Mouse (Mus musculus): ENCODE results near the gene Susd1. TPM values are rescaled to one million over a fixed set of nuclear protein-coding genes. Genes with fewer than 3 reads are reported as not detected.

The Susd1 gene
- polyA plus RNA-seq, 1 experiment from 2014 or later = 0.84 TPM

DNA sequence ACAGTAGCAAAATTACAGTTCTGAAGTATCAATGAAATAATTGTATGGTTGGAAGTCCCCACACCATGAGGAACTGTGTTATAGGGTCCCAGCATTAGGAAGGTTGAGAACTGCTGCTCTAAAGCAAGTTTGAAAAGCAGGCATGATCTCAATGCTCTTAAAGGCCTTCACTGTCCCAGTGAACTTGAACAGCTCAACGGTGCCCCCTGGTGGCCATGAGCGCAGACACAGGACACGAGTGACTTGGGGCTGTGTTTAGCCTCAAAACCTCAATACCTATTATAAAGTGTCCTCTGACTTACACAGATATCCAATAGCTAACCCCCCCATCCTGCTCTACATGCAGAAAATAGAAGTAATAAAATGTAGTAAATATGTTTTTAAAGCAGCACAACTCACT, 97.7 kb downstream of the Susd1 start:
- Histone ChIP-seq H3K27ac (replicated peaks; ENCODE audit: low read depth, low read length) (no peak overlapping the region), H3K4me2 (ENCODE audit: low read depth, low read length) (no peak overlapping the region), H3K36me3 (replicated peaks; ENCODE audit: control insufficient read depth, insufficient read depth, low read depth, low read length) (no peaks in the 10 kb centered on the region), H3K4me3 (ENCODE audit: low read depth, low read length) (no peak overlapping the region), H3K9me3 (replicated peaks; ENCODE audit: control insufficient read depth, low read length) (no peaks in the 10 kb centered on the region), H3K9ac (replicated peaks; ENCODE audit: low read length) (no peak overlapping the region), H3K27me3 (ENCODE audit: control insufficient read depth, insufficient read depth, low read length) (no peaks in the 10 kb centered on the region), H3K4me1 (ENCODE audit: control insufficient read depth, insufficient read depth, low read length) (no peaks in the 10 kb centered on the region)
- peak; percentile 91 for DNase-seq (ENCODE audit: low spot score)
- peak; percentile 85; the same call in 1 of the 2 replicates for ATAC-seq (replicated peaks; ENCODE audit: insufficient number of reproducible peaks, low FRiP score, low TSS enrichment, low read depth)
- 2% methylated on average over 3 of the region's 3 CpGs for WGBS

DNA sequence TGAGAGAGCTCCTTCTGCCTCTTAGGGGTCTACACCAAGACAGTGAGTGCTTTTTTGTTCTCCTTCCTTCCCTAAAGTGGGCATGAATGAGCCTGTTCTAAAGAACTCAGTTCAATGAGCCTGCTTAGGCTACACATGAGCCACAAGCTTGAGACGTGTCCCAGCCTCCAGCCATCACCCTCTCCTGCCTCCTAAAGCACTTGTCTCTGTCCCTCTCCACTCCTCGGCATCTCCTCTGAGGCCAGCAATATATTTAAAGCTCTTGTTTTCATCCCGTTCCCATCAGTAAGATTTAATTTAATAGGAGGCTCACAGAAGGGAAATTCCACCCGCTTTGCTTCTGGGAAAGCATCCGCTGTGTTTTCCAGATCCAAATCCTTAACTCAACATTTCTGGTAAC, 98.4 kb downstream of the Susd1 start:
- no peak overlapping the region for H3K4me2 ChIP-seq (ENCODE audit: low read depth, low read length)
- H3K9ac ChIP-seq (replicated peaks; ENCODE audit: low read length) = no peak overlapping the region
- no peaks in the 10 kb centered on the region for H3K27me3 ChIP-seq (ENCODE audit: control insufficient read depth, insufficient read depth, low read length)
- 62% methylated on average over 5 of the region's 5 CpGs for WGBS
- no peaks in the 10 kb centered on the region for H3K4me1 ChIP-seq (ENCODE audit: control insufficient read depth, insufficient read depth, low read length)
- H3K27ac ChIP-seq (replicated peaks; ENCODE audit: low read depth, low read length) = no peak overlapping the region
- ATAC-seq (replicated peaks; ENCODE audit: insufficient number of reproducible peaks, low FRiP score, low TSS enrichment, low read depth) (no peak), DNase-seq (ENCODE audit: low spot score) (no peak)
- no peak overlapping the region for H3K4me3 ChIP-seq (ENCODE audit: low read depth, low read length)
- H3K9me3 ChIP-seq (replicated peaks; ENCODE audit: control insufficient read depth, low read length) = no peaks in the 10 kb centered on the region
- H3K36me3 ChIP-seq (replicated peaks; ENCODE audit: control insufficient read depth, insufficient read depth, low read depth, low read length) = no peaks in the 10 kb centered on the region

- WGBS = 90% methylated on average over 8 of the region's 8 CpGs
- Histone ChIP-seq H3K27ac (replicated peaks; ENCODE audit: low read depth, low read length) (no peak overlapping the region), H3K9me3 (replicated peaks; ENCODE audit: control insufficient read depth, low read length) (no peaks in the 10 kb centered on the region), H3K36me3 (replicated peaks; ENCODE audit: control insufficient read depth, insufficient read depth, low read depth, low read length) (no peaks in the 10 kb centered on the region), H3K27me3 (ENCODE audit: control insufficient read depth, insufficient read depth, low read length) (no peaks in the 10 kb centered on the region), H3K4me2 (ENCODE audit: low read depth, low read length) (no peak overlapping the region), H3K4me3 (ENCODE audit: low read depth, low read length) (no peak overlapping the region), H3K4me1 (ENCODE audit: control insufficient read depth, insufficient read depth, low read length) (no peaks in the 10 kb centered on the region), H3K9ac (replicated peaks; ENCODE audit: low read length) (no peak overlapping the region)
- no peak for ATAC-seq (replicated peaks; ENCODE audit: insufficient number of reproducible peaks, low FRiP score, low TSS enrichment, low read depth)
- no peak for DNase-seq (ENCODE audit: low spot score)
These were observed 99.4 kb downstream of the Susd1 start for GRCm38 (mm10) chr4:59338896-59339535.

DNA sequence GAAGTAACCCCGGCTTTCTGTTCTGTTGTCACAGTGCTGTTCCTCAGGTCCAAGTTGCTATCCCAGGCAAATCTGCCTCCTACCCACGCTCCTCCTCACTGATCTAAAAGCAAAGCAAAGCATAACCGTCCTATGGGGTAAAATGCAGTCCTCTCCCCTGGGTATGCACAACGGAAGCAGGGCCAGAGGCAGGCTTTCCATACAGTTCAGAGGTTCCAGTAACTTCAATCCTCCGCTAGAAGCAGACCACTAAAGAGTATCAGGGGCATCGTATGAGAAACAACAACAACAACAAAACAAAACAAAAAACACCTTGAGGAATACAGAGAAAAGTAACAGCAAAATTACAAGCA, 100.9 kb downstream of the Susd1 start:
- no peaks in the 10 kb centered on the region for H3K27me3 ChIP-seq (ENCODE audit: control insufficient read depth, insufficient read depth, low read length)
- ATAC-seq (replicated peaks; ENCODE audit: insufficient number of reproducible peaks, low FRiP score, low TSS enrichment, low read depth) (no peak), DNase-seq (ENCODE audit: low spot score) (no peak)
- H3K4me3 ChIP-seq (ENCODE audit: low read depth, low read length) = no peak overlapping the region
- no peak overlapping the region for H3K9ac ChIP-seq (replicated peaks; ENCODE audit: low read length)
- H3K9me3 ChIP-seq (replicated peaks; ENCODE audit: control insufficient read depth, low read length) = no peaks in the 10 kb centered on the region
- no peak overlapping the region for H3K4me2 ChIP-seq (ENCODE audit: low read depth, low read length)
- H3K36me3 ChIP-seq (replicated peaks; ENCODE audit: control insufficient read depth, insufficient read depth, low read depth, low read length) = no peaks in the 10 kb centered on the region
- WGBS = 81% methylated on average over 6 of the region's 6 CpGs
- H3K4me1 ChIP-seq (ENCODE audit: control insufficient read depth, insufficient read depth, low read length) = no peaks in the 10 kb centered on the region
- no peak overlapping the region for H3K27ac ChIP-seq (replicated peaks; ENCODE audit: low read depth, low read length)

DNA sequence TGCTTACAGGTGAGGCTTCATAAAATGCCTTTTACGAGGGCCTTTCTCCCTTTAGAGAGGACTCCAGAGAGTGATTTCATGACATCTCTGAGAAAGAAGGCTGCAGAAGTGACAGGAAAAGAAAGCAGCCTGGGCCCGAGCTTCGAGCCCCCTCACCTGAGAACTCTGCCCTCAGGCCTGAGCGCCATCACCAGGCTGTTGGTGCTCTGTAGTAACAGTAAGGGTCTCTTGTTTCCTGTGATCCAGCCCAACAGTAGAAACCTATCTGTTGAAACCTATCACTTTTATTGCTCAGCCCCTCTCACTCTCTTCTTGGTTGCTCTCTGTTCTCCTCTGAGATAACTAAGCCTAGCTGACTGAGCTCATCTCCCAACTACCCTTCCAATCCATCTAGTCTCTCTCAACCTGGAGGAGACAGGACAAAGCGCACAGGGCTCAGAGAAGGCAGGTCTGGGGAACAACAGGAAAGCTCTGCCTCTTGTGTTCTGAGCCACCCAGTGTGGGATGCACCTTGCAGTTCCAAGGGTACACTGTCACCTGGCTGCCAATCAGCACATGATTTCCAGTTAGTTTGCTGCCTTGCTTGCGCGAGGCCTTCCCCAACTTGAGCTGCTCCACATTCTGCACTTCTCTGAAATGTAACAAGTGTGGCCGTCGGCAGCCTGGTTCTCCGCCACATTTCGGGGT, 101.4 kb downstream of the Susd1 start:
- Histone ChIP-seq H3K4me2 (ENCODE audit: low read depth, low read length) (no peak overlapping the region), H3K36me3 (replicated peaks; ENCODE audit: control insufficient read depth, insufficient read depth, low read depth, low read length) (no peaks in the 10 kb centered on the region), H3K9me3 (replicated peaks; ENCODE audit: control insufficient read depth, low read length) (no peaks in the 10 kb centered on the region), H3K27me3 (ENCODE audit: control insufficient read depth, insufficient read depth, low read length) (no peaks in the 10 kb centered on the region), H3K27ac (replicated peaks; ENCODE audit: low read depth, low read length) (no peak overlapping the region), H3K9ac (replicated peaks; ENCODE audit: low read length) (no peak overlapping the region), H3K4me1 (ENCODE audit: control insufficient read depth, insufficient read depth, low read length) (no peaks in the 10 kb centered on the region), H3K4me3 (ENCODE audit: low read depth, low read length) (no peak overlapping the region)
- DNase-seq (ENCODE audit: low spot score) (no peak), ATAC-seq (replicated peaks; ENCODE audit: insufficient number of reproducible peaks, low FRiP score, low TSS enrichment, low read depth) (no peak)
- WGBS = 86% methylated on average over 11 of the region's 11 CpGs

DNA sequence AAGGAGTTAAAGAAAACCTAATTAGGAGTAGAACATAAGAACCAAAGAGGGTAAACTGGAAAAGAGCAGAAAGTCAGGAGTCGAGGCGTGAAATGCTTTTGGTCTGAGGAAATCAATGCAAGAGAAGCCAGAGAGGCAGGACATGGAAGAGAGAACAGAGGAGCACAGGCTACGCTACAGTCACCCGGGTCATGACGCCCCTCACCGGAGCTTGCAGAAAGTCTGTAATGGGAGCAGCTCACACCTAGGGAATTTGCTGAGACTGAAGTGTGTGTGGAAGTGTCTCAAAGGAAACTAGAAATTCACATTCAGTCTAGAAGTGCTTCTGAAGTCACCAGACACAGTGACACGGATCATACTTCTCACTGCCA, 102.0 kb downstream of the Susd1 start:
- Histone ChIP-seq H3K4me1 (ENCODE audit: control insufficient read depth, insufficient read depth, low read length) (peaks cover 3% of the 10 kb centered on the region), H3K9ac (replicated peaks; ENCODE audit: low read length) (no peak overlapping the region), H3K27ac (replicated peaks; ENCODE audit: low read depth, low read length) (no peak overlapping the region), H3K9me3 (replicated peaks; ENCODE audit: control insufficient read depth, low read length) (no peaks in the 10 kb centered on the region), H3K4me3 (ENCODE audit: low read depth, low read length) (no peak overlapping the region), H3K36me3 (replicated peaks; ENCODE audit: control insufficient read depth, insufficient read depth, low read depth, low read length) (no peaks in the 10 kb centered on the region), H3K27me3 (ENCODE audit: control insufficient read depth, insufficient read depth, low read length) (no peaks in the 10 kb centered on the region), H3K4me2 (ENCODE audit: low read depth, low read length) (no peak overlapping the region)
- ATAC-seq (replicated peaks; ENCODE audit: insufficient number of reproducible peaks, low FRiP score, low TSS enrichment, low read depth) (no peak), DNase-seq (ENCODE audit: low spot score) (no peak)
- 82% methylated on average over 7 of the region's 7 CpGs for WGBS

DNA sequence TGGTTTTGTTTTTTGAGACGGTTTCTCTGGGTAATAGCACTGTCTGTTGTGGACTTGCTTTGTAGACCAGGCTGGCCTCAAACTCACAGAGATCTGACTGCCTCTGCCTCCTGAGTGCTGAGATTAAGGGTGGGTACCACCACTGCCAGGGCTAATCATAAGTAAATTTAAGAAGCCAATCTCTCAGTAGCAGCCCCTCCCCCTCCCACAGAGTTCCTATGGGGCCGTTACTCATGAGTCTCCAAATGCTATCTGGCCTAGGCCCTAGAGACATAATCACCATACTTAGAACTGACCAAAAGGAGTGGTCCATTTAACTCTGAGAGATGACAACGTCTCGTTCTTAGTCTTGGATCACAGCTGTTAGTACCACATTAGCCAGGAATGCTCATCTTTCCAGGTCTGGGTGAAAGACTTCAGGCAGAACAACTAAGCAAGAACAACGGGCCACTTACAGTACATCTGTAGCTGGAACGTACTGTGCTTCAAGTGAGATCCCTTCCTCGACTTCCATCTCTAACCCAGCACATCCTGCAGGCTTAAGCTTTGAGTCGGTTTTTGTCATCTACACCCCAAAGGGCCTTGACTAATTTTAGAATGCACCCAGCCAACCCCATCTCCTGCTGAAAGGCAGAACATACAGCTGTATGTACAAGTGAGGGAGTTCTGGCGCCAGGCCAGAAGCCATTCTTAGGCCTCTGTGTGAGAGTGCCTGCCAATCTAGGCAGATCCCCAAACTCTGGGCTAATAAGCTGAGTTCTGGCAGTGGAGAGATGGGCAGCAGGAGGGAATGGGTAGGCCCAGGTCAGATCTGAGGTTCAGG, 102.6 kb downstream of the Susd1 start:
- Histone ChIP-seq H3K27me3 (ENCODE audit: control insufficient read depth, insufficient read depth, low read length) (no peaks in the 10 kb centered on the region), H3K4me2 (ENCODE audit: low read depth, low read length) (no peak overlapping the region), H3K27ac (replicated peaks; ENCODE audit: low read depth, low read length) (no peak overlapping the region), H3K9me3 (replicated peaks; ENCODE audit: control insufficient read depth, low read length) (no peaks in the 10 kb centered on the region), H3K4me3 (ENCODE audit: low read depth, low read length) (no peak overlapping the region), H3K9ac (replicated peaks; ENCODE audit: low read length) (no peak overlapping the region), H3K36me3 (replicated peaks; ENCODE audit: control insufficient read depth, insufficient read depth, low read depth, low read length) (no peaks in the 10 kb centered on the region), H3K4me1 (ENCODE audit: control insufficient read depth, insufficient read depth, low read length) (peaks cover 3% of the 10 kb centered on the region)
- DNase-seq (ENCODE audit: low spot score) = no peak
- 85% methylated on average over 9 of the region's 9 CpGs for WGBS
- ATAC-seq (replicated peaks; ENCODE audit: insufficient number of reproducible peaks, low FRiP score, low TSS enrichment, low read depth) = no peak

- Histone ChIP-seq H3K4me2 (ENCODE audit: low read depth, low read length) (no peak overlapping the region), H3K36me3 (replicated peaks; ENCODE audit: control insufficient read depth, insufficient read depth, low read depth, low read length) (no peaks in the 10 kb centered on the region), H3K4me1 (ENCODE audit: control insufficient read depth, insufficient read depth, low read length) (peaks cover 3% of the 10 kb centered on the region), H3K9me3 (replicated peaks; ENCODE audit: control insufficient read depth, low read length) (no peaks in the 10 kb centered on the region), H3K4me3 (ENCODE audit: low read depth, low read length) (no peak overlapping the region), H3K27me3 (ENCODE audit: control insufficient read depth, insufficient read depth, low read length) (no peaks in the 10 kb centered on the region), H3K9ac (replicated peaks; ENCODE audit: low read length) (no peak overlapping the region), H3K27ac (replicated peaks; ENCODE audit: low read depth, low read length) (no peak overlapping the region)
- DNase-seq (ENCODE audit: low spot score) = no peak
- no peak for ATAC-seq (replicated peaks; ENCODE audit: insufficient number of reproducible peaks, low FRiP score, low TSS enrichment, low read depth)
- 72% methylated on average over 7 of the region's 7 CpGs for WGBS
These were observed 103.3 kb downstream of the Susd1 start for GRCm38 (mm10) chr4:59335101-59335500.

Data from embryonic facial prominence, embryonic 11.5 days (tissue).